Mouse (Mus musculus): ENCODE measurements around the gene Gm21983.
A peak's percentile ranks its signal among the peaks of the same experiment; 100 is the strongest.

Gene Gm21983

GRCm38 (mm10) chr7:27185986-27186385, 5.1 kb upstream of the Gm21983 start:
- no peak for DNase-seq (ENCODE audit: low read depth)

GRCm38 (mm10) chr7:27184964-27185363, 4.1 kb upstream of the Gm21983 start:
- peak; percentile 68 for DNase-seq (ENCODE audit: low read depth)

- DNase-seq (ENCODE audit: low read depth): no peak
These were observed 1.6 kb upstream of the Gm21983 start for GRCm38 (mm10) chr7:27182498-27182897.

GRCm38 (mm10) chr7:27180036-27180435, 850 bp downstream of the Gm21983 start:
- no peak for DNase-seq (ENCODE audit: low read depth)

DNA sequence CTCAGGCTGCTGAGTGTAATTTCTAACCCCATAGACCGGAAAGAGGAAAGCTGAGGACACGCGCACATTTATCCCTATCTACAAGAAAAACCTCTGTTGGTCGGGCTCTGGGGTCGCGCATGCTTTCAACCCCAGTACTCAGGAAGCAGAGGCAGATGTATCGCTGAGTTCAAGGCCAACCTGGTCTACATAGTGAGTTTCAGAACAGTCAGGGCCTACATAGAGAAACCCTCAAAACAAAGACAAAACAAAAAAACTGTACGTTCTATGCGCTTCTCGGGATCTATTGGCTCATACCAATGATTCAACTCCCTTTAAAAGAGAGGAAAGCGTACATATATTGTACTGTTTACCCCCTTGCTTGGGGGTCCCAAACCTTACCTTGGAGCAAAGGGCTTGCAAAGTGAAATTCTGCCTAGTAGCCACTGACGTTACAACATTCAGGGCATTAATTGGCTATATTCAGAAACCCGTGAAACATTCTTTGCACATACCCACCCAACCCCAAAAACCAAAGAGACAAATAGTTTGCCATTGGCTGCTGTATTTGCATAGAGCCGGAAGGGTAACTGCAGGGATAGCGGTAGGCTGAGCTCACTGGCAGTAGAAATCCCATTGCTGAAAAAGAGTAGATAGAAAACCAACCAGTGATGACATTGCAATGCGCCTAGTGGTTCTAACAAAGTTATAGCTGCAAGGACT, 1.5 kb downstream of the Gm21983 start:
- no peak for DNase-seq (ENCODE audit: low read depth)

- peak; percentile 100 for DNase-seq (ENCODE audit: low read depth)
These were observed 2.3 kb downstream of the Gm21983 start, which contains the start of gene Rab4b for GRCm38 (mm10) chr7:27178324-27179216. Gene Rab4b, minus strand, starts transcription at chr7:27178896.

GRCm38 (mm10) chr7:27177942-27178323, 3.0 kb downstream of the Gm21983 start:
- no peak for DNase-seq (ENCODE audit: low read depth)

- DNase-seq (ENCODE audit: low read depth): no peak
These were observed 6.0 kb downstream of the Gm21983 start for GRCm38 (mm10) chr7:27174896-27175295.

- DNase-seq (ENCODE audit: low read depth): no peak
These were observed 6.4 kb downstream of the Gm21983 start for GRCm38 (mm10) chr7:27174496-27174895.

DNA sequence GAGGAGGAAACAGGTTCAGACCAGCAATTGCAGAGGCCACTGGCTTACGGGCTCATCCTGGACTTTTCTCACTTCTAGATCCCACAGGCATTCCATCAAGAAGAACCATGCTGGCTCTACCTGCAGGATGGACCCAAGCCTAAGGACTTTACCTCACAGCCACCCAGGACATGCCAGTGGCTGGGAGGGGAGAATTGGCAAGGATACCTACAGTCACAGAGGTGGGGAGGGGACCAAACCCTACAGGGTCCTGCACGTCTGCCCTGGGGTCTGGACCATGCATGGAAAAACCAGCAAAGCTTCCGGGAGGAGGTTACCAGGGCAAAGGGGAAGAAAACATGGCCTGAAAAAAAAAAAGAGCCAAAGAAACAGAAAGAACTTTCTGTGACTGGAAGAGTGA, 9.9 kb downstream of the Gm21983 start:
- no peak for DNase-seq (ENCODE audit: low read depth)

GRCm38 (mm10) chr7:27168371-27168770, 12.5 kb downstream of the Gm21983 start:
- no peak for DNase-seq (ENCODE audit: low read depth)

GRCm38 (mm10) chr7:27167475-27168094, 13.3 kb downstream of the Gm21983 start:
- no peak for DNase-seq (ENCODE audit: low read depth)

GRCm38 (mm10) chr7:27166614-27167474, 14.0 kb downstream of the Gm21983 start, which contains the start of gene Egln2:
Gene Egln2, minus strand, starts transcription at chr7:27166802.
- peak; percentile 97 for DNase-seq (ENCODE audit: low read depth)

DNA sequence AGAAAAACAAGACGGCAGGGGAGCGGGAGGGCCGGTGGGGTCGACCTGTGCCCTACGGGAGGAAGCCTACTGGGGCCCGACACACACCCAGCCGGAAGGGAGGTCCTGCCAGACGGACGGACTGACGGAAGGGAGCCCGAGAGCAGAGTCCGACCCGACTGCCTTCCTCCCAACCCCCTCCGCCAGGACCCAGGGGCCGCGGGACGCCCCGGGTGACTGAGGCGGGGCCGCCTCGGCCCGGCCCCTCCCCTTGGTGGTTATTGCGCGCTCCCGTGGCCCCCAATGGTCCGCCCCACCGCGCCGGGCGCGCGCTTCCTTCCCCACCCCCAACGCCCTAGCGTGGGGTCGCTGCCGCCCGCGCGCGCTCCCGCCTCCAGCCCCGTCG, 14.7 kb downstream of the Gm21983 start:
- DNase-seq (ENCODE audit: low read depth): peak; percentile 93

DNA sequence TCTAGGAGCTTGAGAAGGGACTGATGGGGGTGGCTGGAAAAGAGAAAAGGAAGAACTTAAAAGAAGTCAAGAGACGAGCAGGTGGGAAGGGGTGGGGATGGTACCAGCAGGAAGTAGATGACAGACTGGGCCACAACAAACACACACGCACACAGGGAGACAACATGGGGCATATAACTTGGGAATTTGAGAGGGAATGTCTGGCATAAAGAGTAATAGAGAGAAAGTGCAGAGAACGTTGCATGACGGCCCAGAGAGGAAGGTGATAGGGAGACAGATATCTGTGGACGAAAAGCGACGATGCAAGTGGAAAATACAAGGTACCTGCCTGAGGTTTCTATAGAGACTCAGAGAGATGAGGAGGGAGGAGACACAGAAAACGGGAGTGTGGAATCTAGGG, 15.2 kb downstream of the Gm21983 start:
- DNase-seq (ENCODE audit: low read depth): no peak

DNA sequence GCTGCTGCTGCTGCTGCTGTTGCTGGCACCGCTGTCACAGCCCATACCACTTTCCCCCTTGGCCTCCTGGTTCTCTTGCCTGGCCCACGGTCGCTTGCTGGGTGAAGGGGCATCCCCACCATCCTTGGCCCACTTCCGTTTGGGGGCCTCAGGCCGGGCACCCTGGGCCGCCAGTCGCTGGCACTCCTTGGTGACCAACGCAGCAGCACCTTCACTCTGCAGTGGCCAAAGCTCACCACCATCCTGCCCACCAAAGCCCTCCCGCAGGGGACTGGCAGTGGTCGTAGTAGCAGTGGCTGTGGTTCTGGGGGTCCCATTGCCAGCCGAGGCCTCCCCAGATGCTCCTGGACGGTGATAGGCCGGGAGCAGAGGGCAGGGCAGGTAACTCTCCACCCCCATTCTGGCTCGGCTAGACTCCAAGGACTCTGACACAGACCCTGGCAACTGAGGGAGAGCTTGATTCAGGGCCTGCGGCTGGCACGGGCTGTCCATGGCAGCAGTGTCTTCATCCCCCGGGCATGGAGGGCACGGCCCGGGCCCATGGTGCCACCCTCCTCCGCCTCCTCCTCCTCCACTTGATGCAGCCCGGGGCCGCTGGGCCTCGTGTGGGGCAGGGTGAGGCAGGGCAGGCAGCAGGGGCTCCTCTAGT, 15.8 kb downstream of the Gm21983 start:
- no peak for DNase-seq (ENCODE audit: low read depth)

GRCm38 (mm10) chr7:27164112-27164947, 16.6 kb downstream of the Gm21983 start:
- no peak for DNase-seq (ENCODE audit: low read depth)

DNA sequence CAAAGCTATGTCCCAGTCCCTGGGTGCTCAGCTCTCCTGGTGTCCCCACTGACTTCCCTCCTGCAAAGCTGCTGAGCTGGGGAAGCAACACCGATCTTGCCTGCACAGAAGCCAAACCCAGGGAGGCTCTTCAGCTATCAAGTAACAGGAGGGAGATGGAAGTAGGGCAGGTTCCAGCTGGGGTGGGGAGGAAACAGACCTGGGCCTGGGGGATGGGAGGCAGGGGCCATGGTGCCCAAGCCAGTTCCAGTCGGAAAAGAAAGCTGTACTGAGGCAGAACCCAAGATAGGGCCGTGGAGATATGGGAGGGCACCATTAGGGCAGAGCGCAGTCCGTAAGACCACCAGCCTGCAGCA, 17.5 kb downstream of the Gm21983 start:
- no peak for DNase-seq (ENCODE audit: low read depth)

DNA sequence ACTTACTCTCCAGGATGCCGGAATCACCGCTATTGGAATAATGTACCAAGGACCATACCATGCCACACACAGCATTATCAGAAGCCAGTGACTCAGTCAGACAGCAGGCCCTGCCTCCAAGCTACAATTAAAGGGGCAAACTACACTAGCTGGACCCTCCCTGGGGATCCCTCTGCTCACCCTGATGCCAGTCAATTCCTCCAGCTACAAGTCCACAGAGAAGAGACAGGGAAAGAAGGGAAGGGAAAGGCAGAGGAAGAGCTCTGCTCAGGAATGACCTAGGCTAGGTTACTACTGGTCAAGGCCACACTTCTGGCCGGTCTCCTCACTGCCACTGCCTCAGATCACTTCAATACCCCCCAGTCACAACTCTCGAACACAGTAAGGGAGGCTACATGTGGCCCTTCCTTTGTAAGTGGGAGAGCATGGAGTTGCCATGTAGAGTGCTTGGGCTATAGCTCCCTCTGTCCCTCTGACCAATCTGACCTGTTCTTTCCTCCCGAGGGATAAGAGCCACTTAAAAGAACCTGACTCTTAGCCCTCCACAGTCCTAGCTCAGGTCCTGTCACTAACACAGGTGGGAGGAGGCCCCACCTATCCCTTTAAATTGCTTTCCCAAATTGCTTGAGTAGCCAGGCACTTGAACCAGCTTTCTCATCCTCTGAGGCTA, 18.0 kb downstream of the Gm21983 start:
- no peak for DNase-seq (ENCODE audit: low read depth)

GRCm38 (mm10) chr7:27161744-27162143, 19.1 kb downstream of the Gm21983 start:
- DNase-seq (ENCODE audit: low read depth): peak; percentile 52
